Mouse (Mus musculus): Measurements from ENCODE around the gene Ccdc167. TPM values are rescaled to one million over a fixed set of nuclear protein-coding genes. Genes with fewer than 3 reads are reported as not detected.

Ccdc167 gene
- polyA plus RNA-seq, 1 experiment, result 14.5 TPM

DNA sequence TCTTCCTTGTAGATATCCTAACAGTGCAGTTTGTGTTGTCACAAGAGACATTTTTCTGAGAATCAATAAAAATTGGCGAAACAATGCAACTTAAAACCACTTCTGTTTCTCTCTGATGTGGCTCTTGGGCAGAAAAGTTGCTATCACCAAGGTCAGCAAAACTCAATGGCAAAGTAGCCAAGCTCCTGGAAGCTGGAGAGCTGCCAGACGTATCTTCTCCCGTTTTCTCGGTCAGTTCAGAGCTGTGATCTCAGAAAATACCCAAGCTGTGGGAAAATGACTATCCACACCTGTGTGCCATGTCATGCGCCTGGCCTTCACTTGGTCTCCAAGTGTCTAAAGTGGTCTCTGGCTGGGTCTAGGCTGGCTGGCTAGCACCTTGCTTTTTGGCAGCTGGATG lies 11.0 kb downstream of the Ccdc167 start:
- Histone ChIP-seq H3K27me3 (ENCODE audit: control insufficient read depth, insufficient read depth, low read length, poor library complexity, severe bottlenecking) (no peaks in the 10 kb centered on the region), H3K4me1 (ENCODE audit: control insufficient read depth, insufficient read depth, low read length) (no peaks in the 10 kb centered on the region), H3K4me3 (ENCODE audit: low read depth, low read length) (no peak overlapping the region), H3K9me3 (replicated peaks; ENCODE audit: control insufficient read depth, insufficient read depth, low read length, poor library complexity, severe bottlenecking) (no peaks in the 10 kb centered on the region), H3K27ac (ENCODE audit: insufficient read depth, low read length) (no peak overlapping the region), H3K36me3 (ENCODE audit: control insufficient read depth, insufficient read depth, low read length, poor library complexity, severe bottlenecking) (peaks cover 7% of the 10 kb centered on the region; the same call in 1 of the 2 replicates), H3K9ac (ENCODE audit: low read depth, poor library complexity, severe bottlenecking) (no peak overlapping the region)
- no peak for TF ChIP-seq EP300 (IDR thresholded peaks at IDR 0.05; ENCODE audit: insufficient read depth, low read depth, low read length)
- no peak for TF ChIP-seq POLR2A (IDR thresholded peaks at IDR 0.05; ENCODE audit: insufficient read depth, low read length)
- no peak for TF ChIP-seq CTCF (IDR thresholded peaks at IDR 0.05; ENCODE audit: low read depth, low read length)

DNA sequence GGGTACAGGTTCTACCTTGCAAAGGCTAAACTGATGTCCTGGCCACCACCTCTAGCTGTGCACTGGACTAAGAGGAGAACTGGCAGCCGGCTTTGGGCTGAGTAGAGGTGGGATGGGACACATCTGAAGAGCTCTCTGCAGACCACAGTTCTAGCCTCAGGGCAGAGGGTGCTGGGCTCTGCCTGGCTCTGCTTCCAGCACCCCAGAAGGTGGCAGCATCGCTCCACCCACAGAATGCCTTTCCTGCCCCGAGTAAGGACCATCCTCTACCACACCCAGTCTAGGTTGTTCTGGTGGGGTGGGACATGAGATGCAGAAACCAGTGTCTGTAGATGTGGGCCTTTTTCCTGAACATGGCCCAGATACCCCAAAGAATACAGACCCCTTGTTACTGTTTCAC lies 12.1 kb downstream of the Ccdc167 start:
- Histone ChIP-seq H3K9ac (ENCODE audit: low read depth, poor library complexity, severe bottlenecking) (no peak overlapping the region), H3K36me3 (ENCODE audit: control insufficient read depth, insufficient read depth, low read length, poor library complexity, severe bottlenecking) (peaks cover 11% of the 10 kb centered on the region; the same call in 1 of the 2 replicates), H3K4me1 (ENCODE audit: control insufficient read depth, insufficient read depth, low read length) (no peaks in the 10 kb centered on the region), H3K27ac (ENCODE audit: insufficient read depth, low read length) (no peak overlapping the region), H3K9me3 (replicated peaks; ENCODE audit: control insufficient read depth, insufficient read depth, low read length, poor library complexity, severe bottlenecking) (no peaks in the 10 kb centered on the region), H3K27me3 (ENCODE audit: control insufficient read depth, insufficient read depth, low read length, poor library complexity, severe bottlenecking) (no peaks in the 10 kb centered on the region), H3K4me3 (ENCODE audit: low read depth, low read length) (no peak overlapping the region)
- TF ChIP-seq POLR2A (IDR thresholded peaks at IDR 0.05; ENCODE audit: insufficient read depth, low read length), result no peak
- TF ChIP-seq CTCF (IDR thresholded peaks at IDR 0.05; ENCODE audit: low read depth, low read length), result peak; percentile 69
- no peak for TF ChIP-seq EP300 (IDR thresholded peaks at IDR 0.05; ENCODE audit: insufficient read depth, low read depth, low read length)

- Histone ChIP-seq H3K4me1 (ENCODE audit: control insufficient read depth, insufficient read depth, low read length) (no peaks in the 10 kb centered on the region), H3K9me3 (replicated peaks; ENCODE audit: control insufficient read depth, insufficient read depth, low read length, poor library complexity, severe bottlenecking) (no peaks in the 10 kb centered on the region), H3K4me3 (ENCODE audit: low read depth, low read length) (no peak overlapping the region), H3K27me3 (ENCODE audit: control insufficient read depth, insufficient read depth, low read length, poor library complexity, severe bottlenecking) (no peaks in the 10 kb centered on the region), H3K27ac (ENCODE audit: insufficient read depth, low read length) (no peak overlapping the region), H3K36me3 (ENCODE audit: control insufficient read depth, insufficient read depth, low read length, poor library complexity, severe bottlenecking) (peaks cover 14% of the 10 kb centered on the region), H3K9ac (ENCODE audit: low read depth, poor library complexity, severe bottlenecking) (no peak overlapping the region)
- no peak for TF ChIP-seq POLR2A (IDR thresholded peaks at IDR 0.05; ENCODE audit: insufficient read depth, low read length)
These were observed 13.7 kb downstream of the Ccdc167 start for GRCm38 (mm10) chr17:29702938-29703710.

DNA sequence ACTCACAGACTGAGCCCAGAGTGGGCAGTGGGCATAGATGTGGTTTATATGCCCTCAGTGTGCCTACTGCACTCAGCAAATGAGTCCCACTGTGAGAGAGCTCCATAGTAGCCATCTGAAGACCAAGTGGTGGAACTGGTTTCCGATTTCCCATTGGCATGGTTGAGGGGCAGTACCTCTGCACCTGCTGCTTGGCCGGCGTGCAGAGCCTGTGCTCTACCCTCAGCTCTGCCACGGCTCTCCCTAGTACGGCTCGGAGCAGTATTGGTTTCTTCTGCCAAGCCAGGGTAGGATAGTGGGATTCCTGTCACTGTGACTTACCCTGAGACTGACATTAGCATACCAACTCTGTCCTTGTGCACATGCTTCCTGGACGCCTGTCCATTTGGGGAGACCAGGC lies 16.3 kb downstream of the Ccdc167 start:
- no peak overlapping the region for H3K27ac ChIP-seq (ENCODE audit: insufficient read depth, low read length)
- H3K27me3 ChIP-seq (ENCODE audit: control insufficient read depth, insufficient read depth, low read length, poor library complexity, severe bottlenecking), result no peaks in the 10 kb centered on the region
- TF ChIP-seq POLR2A (IDR thresholded peaks at IDR 0.05; ENCODE audit: insufficient read depth, low read length) (no peak), EP300 (IDR thresholded peaks at IDR 0.05; ENCODE audit: insufficient read depth, low read depth, low read length) (no peak), CTCF (IDR thresholded peaks at IDR 0.05; ENCODE audit: low read depth, low read length) (no peak)
- H3K36me3 ChIP-seq (ENCODE audit: control insufficient read depth, insufficient read depth, low read length, poor library complexity, severe bottlenecking), result peaks cover 29% of the 10 kb centered on the region
- H3K9me3 ChIP-seq (replicated peaks; ENCODE audit: control insufficient read depth, insufficient read depth, low read length, poor library complexity, severe bottlenecking), result no peaks in the 10 kb centered on the region
- no peaks in the 10 kb centered on the region for H3K4me1 ChIP-seq (ENCODE audit: control insufficient read depth, insufficient read depth, low read length)
- no peak overlapping the region for H3K4me3 ChIP-seq (ENCODE audit: low read depth, low read length)
- no peak overlapping the region for H3K9ac ChIP-seq (ENCODE audit: low read depth, poor library complexity, severe bottlenecking)

DNA sequence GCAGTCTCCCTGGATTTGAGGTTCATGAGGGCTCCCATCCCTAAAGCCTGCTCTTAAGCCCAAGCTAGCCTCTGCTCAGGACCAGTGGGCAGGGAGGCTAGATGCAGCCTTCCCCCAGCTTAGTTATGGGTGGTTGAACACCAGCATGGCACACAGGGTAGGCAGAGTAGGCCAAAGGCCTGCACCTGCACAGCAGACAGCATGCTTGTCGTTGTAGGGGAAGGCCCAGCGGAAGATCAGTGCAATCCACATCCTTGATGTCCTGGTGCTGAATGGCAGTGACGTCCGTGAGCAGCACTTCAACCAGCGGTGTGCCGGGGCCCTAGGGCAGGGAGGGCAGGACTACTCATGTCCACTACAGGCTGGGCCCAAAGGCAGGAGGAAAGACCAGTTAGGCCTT lies 18.4 kb downstream of the Ccdc167 start:
- H3K9ac ChIP-seq (ENCODE audit: low read depth, poor library complexity, severe bottlenecking), result no peak overlapping the region
- H3K36me3 ChIP-seq (ENCODE audit: control insufficient read depth, insufficient read depth, low read length, poor library complexity, severe bottlenecking), result peaks cover 29% of the 10 kb centered on the region
- no peaks in the 10 kb centered on the region for H3K9me3 ChIP-seq (replicated peaks; ENCODE audit: control insufficient read depth, insufficient read depth, low read length, poor library complexity, severe bottlenecking)
- no peaks in the 10 kb centered on the region for H3K4me1 ChIP-seq (ENCODE audit: control insufficient read depth, insufficient read depth, low read length)
- no peak for TF ChIP-seq POLR2A (IDR thresholded peaks at IDR 0.05; ENCODE audit: insufficient read depth, low read length)
- no peak for TF ChIP-seq CTCF (IDR thresholded peaks at IDR 0.05; ENCODE audit: low read depth, low read length)
- no peak for TF ChIP-seq EP300 (IDR thresholded peaks at IDR 0.05; ENCODE audit: insufficient read depth, low read depth, low read length)
- no peaks in the 10 kb centered on the region for H3K27me3 ChIP-seq (ENCODE audit: control insufficient read depth, insufficient read depth, low read length, poor library complexity, severe bottlenecking)
- no peak overlapping the region for H3K4me3 ChIP-seq (ENCODE audit: low read depth, low read length)
- H3K27ac ChIP-seq (ENCODE audit: insufficient read depth, low read length), result no peak overlapping the region

DNA sequence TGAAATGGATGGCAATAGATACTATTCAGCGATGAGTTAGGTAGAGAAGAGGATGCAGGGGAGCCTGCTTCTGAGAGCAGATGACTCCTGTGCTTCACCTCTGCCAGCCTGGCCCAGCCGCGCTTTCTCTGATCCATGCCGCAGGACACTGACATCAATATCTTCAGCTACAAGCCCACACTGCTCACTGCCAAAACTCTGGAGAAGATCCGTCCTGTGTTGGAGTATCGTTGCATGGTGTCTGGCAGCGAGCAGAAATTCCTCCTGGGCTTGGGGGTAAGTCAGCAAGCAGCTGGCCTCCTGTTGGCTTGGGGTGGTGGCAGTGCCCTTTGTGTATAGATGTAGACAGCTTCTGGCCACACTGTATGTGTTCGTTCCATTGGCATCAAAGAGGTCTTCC lies 19.9 kb downstream of the Ccdc167 start:
- TF ChIP-seq CTCF (IDR thresholded peaks at IDR 0.05; ENCODE audit: low read depth, low read length) (no peak), POLR2A (IDR thresholded peaks at IDR 0.05; ENCODE audit: insufficient read depth, low read length) (no peak), EP300 (IDR thresholded peaks at IDR 0.05; ENCODE audit: insufficient read depth, low read depth, low read length) (no peak)
- Histone ChIP-seq H3K27me3 (ENCODE audit: control insufficient read depth, insufficient read depth, low read length, poor library complexity, severe bottlenecking) (no peaks in the 10 kb centered on the region), H3K4me3 (ENCODE audit: low read depth, low read length) (no peak overlapping the region), H3K4me1 (ENCODE audit: control insufficient read depth, insufficient read depth, low read length) (no peaks in the 10 kb centered on the region), H3K9me3 (replicated peaks; ENCODE audit: control insufficient read depth, insufficient read depth, low read length, poor library complexity, severe bottlenecking) (no peaks in the 10 kb centered on the region), H3K36me3 (ENCODE audit: control insufficient read depth, insufficient read depth, low read length, poor library complexity, severe bottlenecking) (peaks cover 27% of the 10 kb centered on the region), H3K9ac (ENCODE audit: low read depth, poor library complexity, severe bottlenecking) (no peak overlapping the region), H3K27ac (ENCODE audit: insufficient read depth, low read length) (no peak overlapping the region)

All from ES-Bruce4 (cell line).